Mouse (Mus musculus): Measurements from ENCODE around the gene Tubb1. TPM values are rescaled to one million over a fixed set of nuclear protein-coding genes. Genes with fewer than 3 reads are reported as not detected.
A peak's percentile ranks its signal among the peaks of the same experiment; 100 is the strongest.

Gene Tubb1
- polyA plus RNA-seq, 1 experiment from 2014 or later: 0.50 TPM

GRCm38 (mm10) chr2:174472818-174473549 lies 22.5 kb downstream of the Tubb1 start, which contains the start of gene Prelid3b:
TSS of gene Prelid3b (minus strand) at chr2:174473081.
- H3K9ac ChIP-seq (replicated peaks): peak within 1 kb of the TSS; percentile 66
- H3K4me1 ChIP-seq: peaks cover 22% of the 10 kb centered on the region
- WGBS: under 1% methylated on average over 53 of the region's 53 CpGs
- ATAC-seq (ENCODE audit: low FRiP score): peak; percentile 99
- peaks cover 4% of the 10 kb centered on the region for H3K36me3 ChIP-seq
- H3K4me3 ChIP-seq (replicated peaks): peak within 1 kb of the TSS; percentile 66
- H3K4me2 ChIP-seq: peak within 1 kb of the TSS; percentile 83
- H3K27me3 ChIP-seq (replicated peaks): no peaks in the 10 kb centered on the region
- H3K27ac ChIP-seq (replicated peaks): no peak within 1 kb of the TSS
- no peaks in the 10 kb centered on the region for H3K9me3 ChIP-seq (replicated peaks)

GRCm38 (mm10) chr2:174473550-174473927 lies 23.0 kb downstream of the Tubb1 start:
- H3K27me3 ChIP-seq (replicated peaks): no peaks in the 10 kb centered on the region
- ATAC-seq (ENCODE audit: low FRiP score): no peak
- peak overlapping the region; percentile 83 for H3K4me2 ChIP-seq
- H3K4me1 ChIP-seq: peaks cover 22% of the 10 kb centered on the region
- no peak overlapping the region for H3K27ac ChIP-seq (replicated peaks)
- 83% methylated on average over 5 of the region's 5 CpGs for WGBS
- no peaks in the 10 kb centered on the region for H3K9me3 ChIP-seq (replicated peaks)
- H3K4me3 ChIP-seq (replicated peaks): peak overlapping the region; percentile 66
- H3K36me3 ChIP-seq: no peaks in the 10 kb centered on the region; the same call in none of the 2 replicates
- peak overlapping the region; percentile 41 for H3K9ac ChIP-seq (replicated peaks)

DNA sequence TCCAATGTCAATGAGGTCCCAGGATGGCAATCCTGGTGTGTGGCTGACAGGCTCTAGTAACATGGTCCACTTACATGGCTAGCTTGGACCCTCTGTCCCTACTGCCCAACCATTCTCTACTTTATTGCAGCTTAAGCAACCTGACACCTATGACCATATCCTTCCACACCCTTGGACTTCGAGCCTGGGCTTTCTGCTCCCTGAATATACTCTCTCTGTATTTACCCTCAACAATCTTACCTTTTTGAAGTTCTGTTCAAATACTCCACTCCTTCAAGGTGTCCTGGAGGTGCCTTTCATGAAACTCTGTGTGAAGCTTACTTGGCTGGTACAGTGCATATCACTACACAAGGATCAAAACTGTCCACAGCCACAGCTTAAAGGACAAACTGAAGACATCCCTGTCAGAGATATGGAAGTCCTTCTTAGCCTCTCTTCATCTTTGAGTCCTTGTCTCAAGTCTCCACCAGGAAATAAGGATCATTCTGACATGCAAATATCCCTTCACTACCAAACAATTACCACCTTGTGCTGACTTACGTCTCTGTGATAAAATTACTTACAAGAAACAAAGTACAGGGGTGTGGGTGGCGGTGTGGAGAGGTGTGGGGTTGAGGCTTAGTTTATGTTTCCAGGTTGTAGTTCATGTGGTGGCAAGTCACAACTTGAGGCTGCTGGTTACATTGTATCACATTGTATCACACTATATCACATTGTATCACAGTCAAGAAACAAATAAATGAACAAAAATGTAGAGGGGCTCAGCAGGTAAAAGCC lies 27.2 kb downstream of the Tubb1 start:
- H3K9me3 ChIP-seq (replicated peaks): no peaks in the 10 kb centered on the region
- H3K27me3 ChIP-seq (replicated peaks): no peaks in the 10 kb centered on the region
- H3K36me3 ChIP-seq: no peaks in the 10 kb centered on the region
- ATAC-seq (ENCODE audit: low FRiP score): no peak
- H3K9ac ChIP-seq (replicated peaks): no peak overlapping the region
- WGBS: 74% methylated on average over 3 of the region's 3 CpGs
- H3K27ac ChIP-seq (replicated peaks): no peak overlapping the region
- no peak overlapping the region for H3K4me2 ChIP-seq
- no peak overlapping the region for H3K4me3 ChIP-seq (replicated peaks)
- peaks cover 6% of the 10 kb centered on the region for H3K4me1 ChIP-seq

DNA sequence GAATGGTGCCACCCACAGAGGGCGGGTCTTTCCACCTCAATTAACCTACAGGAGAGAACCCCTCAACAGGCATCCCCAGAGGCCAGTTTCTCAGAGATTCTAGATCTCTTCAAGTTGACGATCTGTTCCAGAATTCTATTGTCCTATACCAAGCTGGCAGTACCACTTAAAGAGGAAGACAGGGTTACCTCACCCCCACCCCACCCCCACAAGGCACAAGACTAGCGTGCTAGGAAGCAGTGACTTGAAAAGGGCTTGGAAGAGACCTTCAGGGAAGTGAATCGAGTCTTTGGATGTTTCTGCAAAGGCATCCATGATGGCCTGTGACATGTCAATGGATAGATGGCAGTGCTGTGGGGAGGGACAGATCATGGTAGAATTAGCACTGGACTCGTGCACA lies 28.3 kb downstream of the Tubb1 start:
- H3K36me3 ChIP-seq: no peaks in the 10 kb centered on the region
- no peaks in the 10 kb centered on the region for H3K9me3 ChIP-seq (replicated peaks)
- 79% methylated on average over 5 of the region's 5 CpGs for WGBS
- H3K4me3 ChIP-seq (replicated peaks): no peak overlapping the region
- H3K27ac ChIP-seq (replicated peaks): no peak overlapping the region
- ATAC-seq (ENCODE audit: low FRiP score): no peak
- no peaks in the 10 kb centered on the region for H3K27me3 ChIP-seq (replicated peaks)
- H3K4me1 ChIP-seq: no peaks in the 10 kb centered on the region
- H3K9ac ChIP-seq (replicated peaks): no peak overlapping the region
- no peak overlapping the region for H3K4me2 ChIP-seq

DNA sequence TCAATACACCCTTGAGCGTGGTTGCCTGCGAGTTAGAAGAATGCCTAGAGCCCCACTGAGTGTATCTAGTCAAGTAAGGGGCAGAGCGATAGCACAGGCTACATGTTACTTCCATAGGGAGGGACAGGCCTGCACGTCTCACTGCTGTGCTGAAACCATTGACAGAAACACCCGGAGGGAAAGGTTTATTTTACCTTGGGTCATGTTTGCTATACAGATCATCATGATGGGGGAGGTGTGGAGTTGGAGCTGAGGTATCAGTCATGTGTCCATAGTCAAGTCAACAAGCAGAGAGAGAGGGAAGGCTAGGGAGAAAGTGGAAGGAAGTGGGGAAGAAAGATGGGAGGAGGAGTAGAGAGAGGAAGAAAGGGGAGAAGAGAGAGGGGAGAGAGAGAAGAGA lies 36.5 kb downstream of the Tubb1 start:
- WGBS: 89% methylated on average over 5 of the region's 5 CpGs
- H3K9me3 ChIP-seq (replicated peaks): 0 out of 2 replicates have a peak, but pooled peaks cover 2% of the 10 kb centered on the region
- no peak overlapping the region for H3K4me3 ChIP-seq (replicated peaks)
- H3K9ac ChIP-seq (replicated peaks): no peak overlapping the region
- no peak for ATAC-seq (ENCODE audit: low FRiP score)
- no peak overlapping the region for H3K27ac ChIP-seq (replicated peaks)
- no peaks in the 10 kb centered on the region for H3K27me3 ChIP-seq (replicated peaks)
- H3K4me1 ChIP-seq: no peaks in the 10 kb centered on the region
- H3K4me2 ChIP-seq: no peak overlapping the region
- no peaks in the 10 kb centered on the region for H3K36me3 ChIP-seq

GRCm38 (mm10) chr2:174492858-174493257 lies 42.4 kb downstream of the Tubb1 start:
- no peak overlapping the region for H3K4me2 ChIP-seq
- no peak for ATAC-seq (ENCODE audit: low FRiP score)
- no peak overlapping the region for H3K4me3 ChIP-seq (replicated peaks)
- H3K27ac ChIP-seq (replicated peaks): no peak overlapping the region
- H3K27me3 ChIP-seq (replicated peaks): no peaks in the 10 kb centered on the region
- H3K4me1 ChIP-seq: no peaks in the 10 kb centered on the region
- H3K9me3 ChIP-seq (replicated peaks): 0 out of 2 replicates have a peak, but pooled peaks cover 2% of the 10 kb centered on the region
- no peak overlapping the region for H3K9ac ChIP-seq (replicated peaks)
- H3K36me3 ChIP-seq: no peaks in the 10 kb centered on the region
- WGBS: 80% methylated on average over 2 of the region's 2 CpGs

GRCm38 (mm10) chr2:174500814-174501503 lies 50.5 kb downstream of the Tubb1 start:
- no peak overlapping the region for H3K27ac ChIP-seq (replicated peaks)
- no peak overlapping the region for H3K4me2 ChIP-seq
- H3K9ac ChIP-seq (replicated peaks): no peak overlapping the region
- H3K9me3 ChIP-seq (replicated peaks): no peaks in the 10 kb centered on the region
- 64% methylated on average over 14 of the region's 14 CpGs for WGBS
- ATAC-seq (ENCODE audit: low FRiP score): no peak
- H3K4me1 ChIP-seq: peaks cover 9% of the 10 kb centered on the region
- no peak overlapping the region for H3K4me3 ChIP-seq (replicated peaks)
- H3K27me3 ChIP-seq (replicated peaks): no peaks in the 10 kb centered on the region
- no peaks in the 10 kb centered on the region for H3K36me3 ChIP-seq

DNA sequence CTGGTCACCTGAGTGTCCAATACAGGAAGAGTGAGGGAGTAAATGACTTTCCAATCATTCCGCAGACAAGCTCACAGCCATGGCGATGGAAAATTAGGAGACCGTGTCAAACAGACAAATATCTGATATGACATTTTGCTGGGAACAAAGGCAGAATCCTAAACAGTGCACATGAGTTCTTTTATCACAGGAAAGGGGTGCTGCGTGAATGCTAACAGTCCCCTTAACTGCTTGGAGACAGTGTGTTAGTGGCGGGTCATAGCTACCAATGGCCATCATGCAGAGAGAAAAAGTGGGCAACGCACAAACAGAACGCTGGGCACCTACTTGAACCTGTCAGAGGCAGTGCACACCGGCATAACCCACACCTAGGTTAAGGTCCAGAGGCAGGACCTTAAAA lies 51.0 kb downstream of the Tubb1 start:
- Histone ChIP-seq H3K4me2 (no peak overlapping the region), H3K4me3 (replicated peaks) (no peak overlapping the region), H3K4me1 (peaks cover 9% of the 10 kb centered on the region), H3K36me3 (no peaks in the 10 kb centered on the region), H3K9ac (replicated peaks) (no peak overlapping the region), H3K9me3 (replicated peaks) (no peaks in the 10 kb centered on the region), H3K27me3 (replicated peaks) (no peaks in the 10 kb centered on the region), H3K27ac (replicated peaks) (no peak overlapping the region)
- ATAC-seq (ENCODE audit: low FRiP score): no peak
- 74% methylated on average over 8 of the region's 8 CpGs for WGBS

GRCm38 (mm10) chr2:174502321-174502720 lies 51.8 kb downstream of the Tubb1 start:
- Histone ChIP-seq H3K9ac (replicated peaks) (no peak overlapping the region), H3K4me3 (replicated peaks) (no peak overlapping the region), H3K27ac (replicated peaks) (no peak overlapping the region), H3K4me1 (peaks cover 9% of the 10 kb centered on the region), H3K36me3 (no peaks in the 10 kb centered on the region), H3K9me3 (replicated peaks) (no peaks in the 10 kb centered on the region), H3K4me2 (no peak overlapping the region), H3K27me3 (replicated peaks) (no peaks in the 10 kb centered on the region)
- WGBS: 41% methylated on average over 5 of the region's 5 CpGs
- ATAC-seq (ENCODE audit: low FRiP score): no peak

DNA sequence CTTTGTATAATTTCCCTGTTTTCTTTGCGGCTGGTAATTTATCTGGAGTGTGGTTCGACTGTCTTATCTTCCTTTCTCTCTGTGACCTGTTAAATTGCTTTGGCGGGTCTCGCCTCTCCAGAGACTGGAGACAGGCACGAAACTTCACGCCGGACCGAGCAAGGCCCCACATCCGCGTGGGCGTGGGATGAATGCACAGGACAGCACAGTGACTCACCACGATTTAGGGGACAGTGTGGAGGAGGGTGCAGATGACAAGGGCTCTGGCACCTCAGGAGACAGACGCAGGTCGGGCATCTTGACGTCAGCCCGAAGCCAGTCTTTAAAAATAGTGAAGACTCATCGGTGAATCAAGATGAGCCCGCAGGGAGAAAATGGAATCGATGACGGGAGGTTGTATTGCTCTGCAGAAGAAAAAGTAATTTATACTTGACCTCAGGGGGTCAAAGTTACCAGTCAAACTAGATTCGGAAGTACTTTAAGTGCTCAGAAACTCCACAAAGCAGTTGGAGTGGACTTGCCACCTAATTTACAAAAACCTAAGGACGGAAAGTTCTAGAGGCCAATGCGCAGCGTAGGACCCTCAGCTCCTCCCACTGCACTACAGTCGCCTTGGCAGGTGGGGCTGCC lies 52.5 kb downstream of the Tubb1 start:
- Histone ChIP-seq H3K9me3 (replicated peaks) (no peaks in the 10 kb centered on the region), H3K4me1 (peaks cover 9% of the 10 kb centered on the region), H3K4me2 (no peak overlapping the region), H3K36me3 (no peaks in the 10 kb centered on the region), H3K27ac (replicated peaks) (no peak overlapping the region), H3K9ac (replicated peaks) (no peak overlapping the region), H3K4me3 (replicated peaks) (no peak overlapping the region), H3K27me3 (replicated peaks) (no peaks in the 10 kb centered on the region)
- no peak for ATAC-seq (ENCODE audit: low FRiP score)
- 78% methylated on average over 25 of the region's 25 CpGs for WGBS

Measured in neural tube, embryonic 15.5 days (tissue).